Mouse (Mus musculus): ENCODE data around the gene Gsap.
"Not testable (repeated sequence)": the region's sequence is repeated elsewhere in the genome, so short reads cannot be mapped to it uniquely, and the experiment has no call there.

Gene Gsap

GRCm38 (mm10) chr5:21263202-21264055 lies 77.4 kb downstream of the Gsap start:
- DNase-seq = peak; percentile 38

GRCm38 (mm10) chr5:21264352-21265021 lies 78.4 kb downstream of the Gsap start:
- DNase-seq = no peak

GRCm38 (mm10) chr5:21265049-21265448 lies 79.0 kb downstream of the Gsap start:
- DNase-seq = peak; percentile 90

- no peak for DNase-seq
These were observed 81.0 kb downstream of the Gsap start for GRCm38 (mm10) chr5:21267090-21267489.

GRCm38 (mm10) chr5:21269446-21269845 lies 83.4 kb downstream of the Gsap start:
- no peak for DNase-seq

- DNase-seq = no peak
These were observed 84.7 kb downstream of the Gsap start for GRCm38 (mm10) chr5:21270756-21271155.

- no peak for DNase-seq
These were observed 85.6 kb downstream of the Gsap start for GRCm38 (mm10) chr5:21271386-21272354.

GRCm38 (mm10) chr5:21277685-21278084 lies 91.6 kb downstream of the Gsap start:
- DNase-seq = not testable (repeated sequence)

- no peak for DNase-seq
These were observed 97.5 kb downstream of the Gsap start for GRCm38 (mm10) chr5:21283356-21284062.

GRCm38 (mm10) chr5:21288658-21289435 lies 102.8 kb downstream of the Gsap start:
- no peak for DNase-seq

- no peak for DNase-seq
These were observed 104.5 kb downstream of the Gsap start for GRCm38 (mm10) chr5:21290594-21290993.

- no peak for DNase-seq
These were observed 109.6 kb downstream of the Gsap start for GRCm38 (mm10) chr5:21295683-21296082.

- no peak for DNase-seq
These were observed 113.2 kb downstream of the Gsap start for GRCm38 (mm10) chr5:21299076-21299755.

GRCm38 (mm10) chr5:21300058-21300457 lies 114.0 kb downstream of the Gsap start:
- DNase-seq = no peak

GRCm38 (mm10) chr5:21301011-21301410 lies 115.0 kb downstream of the Gsap start:
- DNase-seq = peak; percentile 44

GRCm38 (mm10) chr5:21307165-21307564 lies 121.1 kb downstream of the Gsap start:
- DNase-seq = no peak

- no peak for DNase-seq
These were observed 128.6 kb downstream of the Gsap start for GRCm38 (mm10) chr5:21314696-21315095.

GRCm38 (mm10) chr5:21320138-21320537 lies 134.1 kb downstream of the Gsap start:
- DNase-seq = no peak

GRCm38 (mm10) chr5:21326494-21326893 lies 140.4 kb downstream of the Gsap start:
- peak; percentile 76 for DNase-seq

GRCm38 (mm10) chr5:21328560-21328959 lies 142.5 kb downstream of the Gsap start:
- no peak for DNase-seq

Measured in lung, postnatal 14 days (tissue).